In the genomic region with DNA sequence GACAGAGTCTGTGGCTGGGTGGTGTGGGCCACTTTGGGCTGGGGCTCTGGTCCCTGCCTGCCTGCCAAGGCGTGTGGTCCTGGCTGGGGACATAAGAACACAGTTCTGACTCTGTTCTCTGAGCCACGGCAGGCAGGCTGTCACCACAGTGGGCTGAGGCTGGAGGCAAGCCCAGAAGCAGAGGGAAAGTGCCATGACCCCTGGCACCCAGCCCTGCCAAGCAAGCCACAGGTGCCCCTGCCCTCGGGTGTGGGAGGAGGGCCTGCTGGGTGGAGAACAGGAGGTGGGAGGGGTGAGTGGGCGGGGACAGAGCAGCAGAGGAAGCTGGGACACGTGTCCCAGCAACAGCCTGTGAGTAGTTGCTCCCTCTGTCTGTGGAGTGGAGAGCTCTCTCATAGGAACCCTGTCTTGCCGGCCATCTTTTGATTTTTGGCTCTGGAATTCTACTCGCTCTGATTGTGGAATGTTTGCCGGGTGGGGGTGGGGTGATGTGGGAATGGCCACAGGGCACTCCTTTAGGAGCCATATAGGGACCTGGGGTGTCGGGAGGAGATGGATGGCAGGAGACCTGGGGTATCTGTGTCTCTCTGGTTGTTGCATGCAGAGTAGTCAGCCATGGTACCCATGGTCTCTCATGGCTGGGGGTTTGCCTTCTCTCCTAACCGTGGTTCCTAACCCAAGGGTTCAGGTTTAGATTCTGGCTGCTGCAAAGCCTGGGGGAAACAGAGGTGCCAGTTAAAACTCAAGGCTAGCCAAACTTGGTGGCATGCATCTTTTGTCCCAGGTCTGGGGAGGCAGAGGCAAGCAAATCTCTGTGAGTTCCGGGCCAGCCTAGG, we compare ENCODE assay signal across 8 mouse cellular contexts.
A peak's percentile ranks its signal among the peaks of the same experiment; 100 is the strongest.
DNase-seq lines count a peak whose midpoint lies in the region; ATAC-seq and TF ChIP-seq lines count a peak whose summit lies in the region.

No protein-coding gene starts in this region.

- no peaks in the 10 kb centered on the region for H3K36me3 ChIP-seq in G1E (replicated peaks)
- no peaks in the 10 kb centered on the region for H3K36me3 ChIP-seq in forebrain, postnatal 0 days (ENCODE audit: insufficient read depth)
- no peaks in the 10 kb centered on the region for H3K36me3 ChIP-seq in lung, embryonic 14.5 days (ENCODE audit: insufficient read depth)

- no peak overlapping the region for H3K27ac ChIP-seq in forebrain, postnatal 0 days (ENCODE audit: low read depth, low read length)
- H3K27ac ChIP-seq in lung, embryonic 14.5 days (ENCODE audit: low read depth) = peak overlapping the region; percentile 67

- H3K9ac ChIP-seq in forebrain, postnatal 0 days = no peak overlapping the region
- no peak overlapping the region for H3K9ac ChIP-seq in lung, embryonic 14.5 days

- peaks cover 70% of the 10 kb centered on the region for H3K4me1 ChIP-seq in G1E (ENCODE audit: insufficient read depth, low read depth, low read length)
- H3K4me1 ChIP-seq in forebrain, postnatal 0 days (ENCODE audit: insufficient read depth) = no peaks in the 10 kb centered on the region
- peaks cover 24% of the 10 kb centered on the region for H3K4me1 ChIP-seq in lung, embryonic 14.5 days (ENCODE audit: insufficient read depth)

- peaks cover 75% of the 10 kb centered on the region for H3K27me3 ChIP-seq in G1E (ENCODE audit: insufficient read depth, low read length)
- H3K27me3 ChIP-seq in forebrain, postnatal 0 days (ENCODE audit: insufficient read depth, low read length) = no peaks in the 10 kb centered on the region
- no peaks in the 10 kb centered on the region for H3K27me3 ChIP-seq in lung, embryonic 14.5 days (ENCODE audit: insufficient read depth, low read length)

- peaks cover 14% of the 10 kb centered on the region for H3K9me3 ChIP-seq in G1E (replicated peaks)
- H3K9me3 ChIP-seq in forebrain, postnatal 0 days (ENCODE audit: low read length) = no peaks in the 10 kb centered on the region
- H3K9me3 ChIP-seq in lung, embryonic 14.5 days (ENCODE audit: low read depth, low read length) = no peaks in the 10 kb centered on the region

- no peak overlapping the region for H3K4me2 ChIP-seq in forebrain, postnatal 0 days (ENCODE audit: low read depth)
- H3K4me2 ChIP-seq in lung, embryonic 14.5 days = peak overlapping the region; percentile 23; the same call in 1 of the 2 replicates

- TF ChIP-seq CTCF in G1E (IDR thresholded peaks at IDR 0.05; ENCODE audit: low read depth, low read length) = no peak
- TF ChIP-seq CTCF in forebrain, postnatal 0 days (IDR thresholded peaks at IDR 0.05; ENCODE audit: low read depth) = peak; percentile 37
- TF ChIP-seq CTCF in lung, embryonic 14.5 days (IDR thresholded peaks at IDR 0.05; ENCODE audit: low read depth) = peak; percentile 54

- WGBS in forebrain, postnatal 0 days = 27% methylated on average over 11 of the region's 11 CpGs
- WGBS in lung, embryonic 14.5 days = 18% methylated on average over 11 of the region's 11 CpGs

- peak overlapping the region; percentile 30; the same call in 1 of the 2 replicates for H3K4me3 ChIP-seq in G1E (ENCODE audit: low read depth, low read length)
- no peak overlapping the region for H3K4me3 ChIP-seq in forebrain, postnatal 0 days (ENCODE audit: low read depth, low read length)
- H3K4me3 ChIP-seq in lung, embryonic 14.5 days (ENCODE audit: low read depth, low read length) = no peak overlapping the region

- DNase-seq in G1E (ENCODE audit: low spot score) = peak; percentile 79
- DNase-seq in cerebellum, adult 18-20 months = peak; percentile 71 to 74
- peak; percentile 75 for DNase-seq in forebrain, postnatal 0 days
- peak; percentile 95 for DNase-seq in heart, postnatal 4 days
- peak; percentile 86 to 89 for DNase-seq in layer of hippocampus, adult 8-10 months (ENCODE audit: low spot score in 2 of 2)
- peak; percentile 88 for DNase-seq in lung, embryonic 14.5 days
- peak; percentile 90 for DNase-seq in ovary, adult 18-20 months (ENCODE audit: low spot score)
- peak; percentile 90 for DNase-seq in thymus, postnatal 0 days (ENCODE audit: low spot score)

- peak; percentile 31 for ATAC-seq in G1E (ENCODE audit: extremely low read depth, insufficient number of reproducible peaks, low FRiP score, poor library complexity, severe bottlenecking)
- ATAC-seq in forebrain, postnatal 0 days = peak; percentile 86
- peak; percentile 78 for ATAC-seq in lung, embryonic 14.5 days (ENCODE audit: insufficient read depth)

Comparison
In these comparisons a context has a peak if more than half of its experiments do, and no peak if none do; other contexts are left out.
1. ATAC-seq: peak in every context shown above with its lines; median percentile 86 in forebrain, postnatal 0 days; 78 in lung, embryonic 14.5 days; 31 in G1E.